Mouse (Mus musculus) myocyte (in vitro differentiated cells): Measurements from ENCODE around the gene Anapc1. TPM values are rescaled to one million over a fixed set of nuclear protein-coding genes. Genes with fewer than 3 reads are reported as not detected.

Source experiments
- H3K27me3 ChIP-seq: one replicate; pipeline ENCODE4 v1.6.1; 2011; ENCODE audit not compliant: control insufficient read depth, insufficient read depth, insufficient read length
- H3K36me3 ChIP-seq: one replicate; pipeline ENCODE4 v1.6.1; 2011; ENCODE audit not compliant: control insufficient read depth, insufficient read depth
- H3K4me2 ChIP-seq: one replicate; pipeline ENCODE4 v1.6.1; 2011; ENCODE audit warnings: low read depth, control low read depth
- H3K4me3 ChIP-seq: one replicate; pipeline ENCODE4 v1.5.1; 2011; ENCODE audit warnings: mild to moderate bottlenecking, control low read depth, moderate library complexity
- H3K79me2 ChIP-seq: one replicate; pipeline ENCODE4 v1.6.1; 2011; ENCODE audit not compliant: control insufficient read depth, insufficient read depth
- H3ac ChIP-seq: one replicate; pipeline ENCODE4 v1.6.1; 2011; ENCODE audit not compliant: control insufficient read depth, insufficient read length
- CEBPB ChIP-seq: IDR thresholded peaks from 2 replicates; pipeline ENCODE4 v1.6.1; 2011; ENCODE audit warnings: mild to moderate bottlenecking, moderate library complexity; ENCODE audit not compliant: poor library complexity, insufficient read depth, severe bottlenecking
- E2F4 ChIP-seq: IDR thresholded peaks from one replicate; pipeline ENCODE4 v1.6.1; 2011; ENCODE audit warnings: mild to moderate bottlenecking, control low read depth, moderate library complexity; ENCODE audit not compliant: insufficient read depth
- MAX ChIP-seq: IDR thresholded peaks from one replicate; pipeline ENCODE4 v1.6.1; 2011; ENCODE audit warnings: low read depth, mild to moderate bottlenecking, control low read depth
- MYOD1 ChIP-seq, 3 experiments: IDR thresholded peaks; one replicate each; pipeline ENCODE4 v1.6.1; 2011; ENCODE audit warnings: control low read depth in 2 of 3, low read depth in 2 of 3, mild to moderate bottlenecking in 2 of 3, moderate library complexity in 1 of 3; ENCODE audit not compliant: insufficient read length in 2 of 3, control insufficient read depth in 1 of 3
- MYOG ChIP-seq, 3 experiments: IDR thresholded peaks; one replicate each; pipeline ENCODE4 v1.6.1; 2011; ENCODE audit warnings: control low read depth in 2 of 3, low read depth in 2 of 3, mild to moderate bottlenecking in 2 of 3; ENCODE audit not compliant: insufficient read length in 2 of 3, control insufficient read depth in 1 of 3, insufficient read depth in 1 of 3
- POLR2A ChIP-seq: IDR thresholded peaks from one replicate; pipeline ENCODE4 v1.6.1; 2011; ENCODE audit warnings: low read depth, mild to moderate bottlenecking, control low read depth, moderate library complexity; ENCODE audit not compliant: insufficient read length
- POLR2AphosphoS2 ChIP-seq: IDR thresholded peaks from one replicate; pipeline ENCODE4 v1.6.1; 2011; ENCODE audit warnings: low read depth, control low read depth; ENCODE audit not compliant: insufficient read length
- REST ChIP-seq: IDR thresholded peaks from one replicate; pipeline ENCODE4 v1.6.1; 2011; ENCODE audit warnings: mild to moderate bottlenecking, control low read depth, moderate library complexity; ENCODE audit not compliant: insufficient read depth, insufficient read length
- SRF ChIP-seq: IDR thresholded peaks from one replicate; pipeline ENCODE4 v1.6.1; 2011; ENCODE audit warnings: low read depth; ENCODE audit not compliant: control insufficient read depth, insufficient read length
- TCF12 ChIP-seq: IDR thresholded peaks from one replicate; pipeline ENCODE4 v1.6.1; 2011; ENCODE audit warnings: mild to moderate bottlenecking, control low read depth; ENCODE audit not compliant: poor library complexity, insufficient read depth, severe bottlenecking
- TCF3 ChIP-seq: IDR thresholded peaks from one replicate; pipeline ENCODE4 v1.6.1; 2011; ENCODE audit warnings: low read depth, control low read depth; ENCODE audit not compliant: insufficient read length
- USF1 ChIP-seq: IDR thresholded peaks from one replicate; pipeline ENCODE4 v1.6.1; 2011; ENCODE audit warnings: low read depth, mild to moderate bottlenecking, control low read depth, moderate library complexity
- polyA plus RNA-seq: library from polyadenylated mRNA; unstranded; fragments of >200 nt; fragmentation: generic; extraction: Trizol; gene quantifications from one replicate; pipeline ENCODE4 v1.2.1, GENCODE M21; 2012; ENCODE audit warnings: missing spikeins

Anapc1 gene
- 36.4 TPM for polyA plus RNA-seq

- TF ChIP-seq TCF3 (no peak), USF1 (no peak), MAX (no peak), TCF12 (no peak), SRF (no peak), CEBPB (no peak), MYOG (IDR thresholded peaks at IDR 0.05; ENCODE audit: control insufficient read depth in 1 of 3, insufficient read depth in 1 of 3, insufficient read length in 2 of 3, low read depth in 2 of 3) (no peak), POLR2AphosphoS2 (peak; percentile 25), E2F4 (peak; percentile 34), MYOD1 (IDR thresholded peaks at IDR 0.05; ENCODE audit: control insufficient read depth in 1 of 3, insufficient read length in 2 of 3, low read depth in 2 of 3) (peak in 1 of 3 experiments; percentile 2), REST (no peak), POLR2A (peak; percentile 62)
- Histone ChIP-seq H3K4me2 (peak within 1 kb of the TSS; percentile 80), H3K27me3 (no peaks in the 10 kb centered on the region), H3K4me3 (peak within 1 kb of the TSS; percentile 46), H3ac (peak within 1 kb of the TSS; percentile 52), H3K79me2 (peaks cover 29% of the 10 kb centered on the region), H3K36me3 (peaks cover 4% of the 10 kb centered on the region)
Measured at GRCm38 (mm10) chr2:128686921-128687557, at the start of gene Anapc1. TSS of gene Anapc1 (minus strand) at chr2:128687391.

DNA sequence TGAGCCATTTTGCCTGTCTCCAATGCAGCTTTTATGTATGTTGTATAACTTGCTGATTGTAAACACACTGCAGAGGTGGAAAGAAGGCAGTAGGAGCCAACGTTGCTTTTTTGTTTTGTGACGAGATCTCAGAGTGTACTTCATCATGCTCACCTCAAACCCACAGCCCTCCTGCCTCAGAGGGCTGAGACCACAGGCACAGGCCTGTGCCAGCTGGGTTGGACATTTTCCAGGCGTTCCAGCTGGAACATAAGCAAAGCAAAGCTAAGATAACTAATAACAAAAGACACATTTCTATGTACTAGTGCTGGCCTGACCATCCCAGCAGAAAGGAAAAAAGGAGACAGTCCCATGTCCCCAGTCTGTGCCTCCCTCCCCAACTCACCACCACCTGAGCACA lies 47.9 kb upstream of the Anapc1 start:
- H3K27me3 ChIP-seq: no peaks in the 10 kb centered on the region
- no peaks in the 10 kb centered on the region for H3K79me2 ChIP-seq
- H3K36me3 ChIP-seq: no peaks in the 10 kb centered on the region
- no peak overlapping the region for H3ac ChIP-seq
- TF ChIP-seq MAX (no peak), E2F4 (no peak), POLR2AphosphoS2 (no peak), MYOG (IDR thresholded peaks at IDR 0.05; ENCODE audit: control insufficient read depth in 1 of 3, insufficient read depth in 1 of 3, insufficient read length in 2 of 3, low read depth in 2 of 3) (no peak), REST (no peak), SRF (no peak), MYOD1 (IDR thresholded peaks at IDR 0.05; ENCODE audit: control insufficient read depth in 1 of 3, insufficient read length in 2 of 3, low read depth in 2 of 3) (no peak)
- no peak overlapping the region for H3K4me3 ChIP-seq
- H3K4me2 ChIP-seq: no peak overlapping the region

- Histone ChIP-seq H3K27me3 (no peaks in the 10 kb centered on the region), H3K36me3 (no peaks in the 10 kb centered on the region), H3K4me3 (no peak overlapping the region), H3ac (no peak overlapping the region), H3K4me2 (no peak overlapping the region), H3K79me2 (no peaks in the 10 kb centered on the region)
- TF ChIP-seq TCF3 (no peak), REST (no peak), POLR2A (no peak), MYOG (IDR thresholded peaks at IDR 0.05; ENCODE audit: control insufficient read depth in 1 of 3, insufficient read depth in 1 of 3, insufficient read length in 2 of 3, low read depth in 2 of 3) (no peak), USF1 (no peak), POLR2AphosphoS2 (no peak), TCF12 (no peak), E2F4 (no peak)
Measured at GRCm38 (mm10) chr2:128731951-128732350, 44.8 kb upstream of the Anapc1 start.

GRCm38 (mm10) chr2:128731514-128731913 lies 44.3 kb upstream of the Anapc1 start:
- no peak overlapping the region for H3K4me3 ChIP-seq
- no peaks in the 10 kb centered on the region for H3K79me2 ChIP-seq
- TF ChIP-seq MYOG (IDR thresholded peaks at IDR 0.05; ENCODE audit: control insufficient read depth in 1 of 3, insufficient read depth in 1 of 3, insufficient read length in 2 of 3, low read depth in 2 of 3) (no peak), TCF3 (no peak), CEBPB (no peak), REST (no peak), E2F4 (no peak), POLR2A (no peak), POLR2AphosphoS2 (no peak), USF1 (no peak), MAX (no peak), MYOD1 (IDR thresholded peaks at IDR 0.05; ENCODE audit: control insufficient read depth in 1 of 3, insufficient read length in 2 of 3, low read depth in 2 of 3) (no peak), SRF (no peak), TCF12 (no peak)
- H3K27me3 ChIP-seq: no peaks in the 10 kb centered on the region
- H3K4me2 ChIP-seq: no peak overlapping the region
- H3ac ChIP-seq: no peak overlapping the region
- no peaks in the 10 kb centered on the region for H3K36me3 ChIP-seq

- Histone ChIP-seq H3K36me3 (no peaks in the 10 kb centered on the region), H3K79me2 (no peaks in the 10 kb centered on the region), H3ac (no peak overlapping the region), H3K27me3 (no peaks in the 10 kb centered on the region), H3K4me2 (no peak overlapping the region), H3K4me3 (no peak overlapping the region)
- TF ChIP-seq MYOD1 (IDR thresholded peaks at IDR 0.05; ENCODE audit: control insufficient read depth in 1 of 3, insufficient read length in 2 of 3, low read depth in 2 of 3) (no peak), MAX (no peak)
Measured at GRCm38 (mm10) chr2:128729141-128729540, 42.0 kb upstream of the Anapc1 start.
